Mouse (Mus musculus) MEL (cell line): ENCODE results near the gene Mfn2. TPM values are rescaled to one million over a fixed set of nuclear protein-coding genes. Genes with fewer than 3 reads are reported as not detected.
A peak's percentile ranks its signal among the peaks of the same experiment; 100 is the strongest.

Source experiments
- DNase-seq: peaks from one replicate; pipeline ENCODE4 v3.0.0; 2011; ENCODE audit warnings: low read depth, low spot score
- H3K27ac ChIP-seq: 2 replicates; pipeline ENCODE4 v1.5.1; 2012; ENCODE audit warnings: low read depth, mild to moderate bottlenecking, control low read depth, low read length, moderate library complexity; ENCODE audit not compliant: control insufficient read depth
- H3K27me3 ChIP-seq, 2 experiments: fragments of 150-350 bp in 1 of 2; sonication (generic) in 1 of 2; 2 replicates each; pipeline ENCODE4 v1.6.1; 2012; ENCODE audit warnings: low read length in 2 of 2, mild to moderate bottlenecking in 2 of 2, improper control_type of control experiment in 1 of 2, moderate library complexity in 1 of 2; ENCODE audit not compliant: insufficient read depth in 2 of 2, control insufficient read depth in 1 of 2
- H3K36me3 ChIP-seq, 2 experiments: 2 replicates each; pipeline ENCODE4 v1.6.1; 2012 to 2014; ENCODE audit warnings: low read length in 2 of 2, improper control_type of control experiment in 1 of 2, inconsistent platforms in 1 of 2, mild to moderate bottlenecking in 1 of 2; ENCODE audit not compliant: insufficient read depth in 2 of 2, control insufficient read depth in 1 of 2
- H3K4me1 ChIP-seq, 2 experiments: fragments of 150-350 bp in 1 of 2; sonication (generic) in 1 of 2; 2 replicates each; pipeline ENCODE4 v1.6.1; 2012; ENCODE audit warnings: low read length in 2 of 2, improper control_type of control experiment in 1 of 2, mild to moderate bottlenecking in 1 of 2; ENCODE audit not compliant: insufficient read depth in 2 of 2, control insufficient read depth in 1 of 2
- H3K4me3 ChIP-seq, 2 experiments: fragments of 150-350 bp in 1 of 2; sonication (generic) in 1 of 2; 2 replicates each; pipeline ENCODE4 v1.5.1; 2012; ENCODE audit warnings: low read depth in 2 of 2, low read length in 2 of 2, mild to moderate bottlenecking in 2 of 2, moderate library complexity in 2 of 2, control low read depth in 1 of 2, improper control_type of control experiment in 1 of 2; ENCODE audit not compliant: control insufficient read depth in 1 of 2, insufficient read depth in 1 of 2
- H3K79me2 ChIP-seq: 2 replicates; pipeline ENCODE4 v1.6.1; 2012; ENCODE audit warnings: mild to moderate bottlenecking, low read length, moderate library complexity; ENCODE audit not compliant: control insufficient read depth, poor library complexity, insufficient read depth
- H3K9ac ChIP-seq: 2 replicates; pipeline ENCODE4 v1.6.1; 2012; ENCODE audit warnings: low read depth, mild to moderate bottlenecking, control low read depth, low read length, moderate library complexity; ENCODE audit not compliant: control insufficient read depth, poor library complexity, severe bottlenecking
- H3K9me3 ChIP-seq: fragments of 150-350 bp; sonication (generic); replicated peaks from 2 replicates; pipeline ENCODE4 v1.6.1; 2012; ENCODE audit warnings: mild to moderate bottlenecking, low read length, improper control_type of control experiment, moderate library complexity; ENCODE audit not compliant: insufficient read depth
- CHD1 ChIP-seq: IDR thresholded peaks from 2 replicates; pipeline ENCODE4 v1.6.1; 2012; ENCODE audit warnings: low read depth, mild to moderate bottlenecking, inconsistent platforms, low read length, improper control_type of control experiment
- CHD2 ChIP-seq: IDR thresholded peaks from 2 replicates; pipeline ENCODE4 v1.6.1; 2011; ENCODE audit warnings: low read length, improper control_type of control experiment
- CTCF ChIP-seq, 3 experiments: IDR thresholded peaks in 2 of 3; conservative IDR thresholded peaks in 1 of 3; 2 replicates each; pipeline ENCODE4 v1.5.1; 2011 to 2012; ENCODE audit warnings: low read length in 3 of 3, low read depth in 2 of 3, mild to moderate bottlenecking in 2 of 3, improper control_type of control experiment in 1 of 3, inconsistent platforms in 1 of 3, mixed read lengths in 1 of 3, moderate library complexity in 1 of 3; ENCODE audit not compliant: control insufficient read depth in 1 of 3, insufficient read depth in 1 of 3, poor library complexity in 1 of 3, severe bottlenecking in 1 of 3
- E2F4 ChIP-seq: IDR thresholded peaks from 2 replicates; pipeline ENCODE4 v1.6.1; 2011; ENCODE audit warnings: low read depth, low read length, improper control_type of control experiment, borderline replicate concordance
- ELF1 ChIP-seq: IDR thresholded peaks from 2 replicates; pipeline ENCODE4 v1.6.1; 2014; ENCODE audit warnings: low read depth, mild to moderate bottlenecking, inconsistent platforms, low read length, improper control_type of control experiment, moderate library complexity
- GABPA ChIP-seq: IDR thresholded peaks from 2 replicates; pipeline ENCODE4 v1.6.1; 2012; ENCODE audit warnings: low read depth, mild to moderate bottlenecking, inconsistent platforms, low read length, improper control_type of control experiment, moderate library complexity
- GATA1 ChIP-seq: IDR thresholded peaks from 2 replicates; pipeline ENCODE4 v1.6.1; 2011; ENCODE audit warnings: low read depth, low read length, improper control_type of control experiment
- HCFC1 ChIP-seq: IDR thresholded peaks from 2 replicates; pipeline ENCODE4 v1.6.1; 2012; ENCODE audit warnings: low read depth, mild to moderate bottlenecking, inconsistent platforms, low read length, improper control_type of control experiment, moderate library complexity
- MAFK ChIP-seq: IDR thresholded peaks from 2 replicates; pipeline ENCODE4 v1.6.1; 2011; ENCODE audit warnings: low read depth, mild to moderate bottlenecking, low read length, improper control_type of control experiment, borderline replicate concordance
- NELFE ChIP-seq: IDR thresholded peaks from 2 replicates; pipeline ENCODE4 v1.6.1; 2011; ENCODE audit warnings: low read depth, low read length, improper control_type of control experiment
- NRF1 ChIP-seq: IDR thresholded peaks from 2 replicates; pipeline ENCODE4 v1.6.1; 2014; ENCODE audit warnings: low read depth, mild to moderate bottlenecking, inconsistent platforms, low read length, improper control_type of control experiment, moderate library complexity; ENCODE audit not compliant: poor library complexity, insufficient read depth, severe bottlenecking
- RAD21 ChIP-seq: IDR thresholded peaks from 2 replicates; pipeline ENCODE4 v1.6.1; 2011; ENCODE audit warnings: mild to moderate bottlenecking, low read depth, low read length, improper control_type of control experiment
- TAL1 ChIP-seq: IDR thresholded peaks from 2 replicates; pipeline ENCODE4 v1.6.1; 2012; ENCODE audit warnings: mild to moderate bottlenecking, inconsistent platforms, low read length, moderate library complexity, mixed read lengths
- TCF12 ChIP-seq: IDR thresholded peaks from 2 replicates; pipeline ENCODE4 v1.6.1; 2014; ENCODE audit warnings: low read depth, mild to moderate bottlenecking, inconsistent platforms, low read length, improper control_type of control experiment, moderate library complexity
- USF1 ChIP-seq: IDR thresholded peaks from 2 replicates; pipeline ENCODE4 v1.6.1; 2014; ENCODE audit warnings: low read depth, mild to moderate bottlenecking, inconsistent platforms, low read length, improper control_type of control experiment, moderate library complexity
- ZKSCAN1 ChIP-seq: IDR thresholded peaks from 2 replicates; pipeline ENCODE4 v1.6.1; 2012; ENCODE audit warnings: low read depth, mild to moderate bottlenecking, inconsistent platforms, low read length, improper control_type of control experiment, moderate library complexity
- ZMIZ1 ChIP-seq: IDR thresholded peaks from 2 replicates; pipeline ENCODE4 v1.6.1; 2012; ENCODE audit warnings: low read depth, mild to moderate bottlenecking, inconsistent platforms, low read length, improper control_type of control experiment, moderate library complexity
- ZNF384 ChIP-seq: IDR thresholded peaks from 2 replicates; pipeline ENCODE4 v1.6.1; 2012; ENCODE audit warnings: low read depth, mild to moderate bottlenecking, inconsistent platforms, low read length, improper control_type of control experiment
- polyA plus RNA-seq, 2 experiments: library from polyadenylated mRNA; stranded (reverse) in 1 of 2; unstranded in 1 of 2; fragments of >175 nt in 1 of 2; fragments of >200 nt in 1 of 2; gene quantifications; 2 replicates each; pipeline versions ENCODE4 v1.2.1 to v1.2.4; 2012; ENCODE audit warnings: low replicate concordance in 2 of 2, low read depth in 1 of 2; ENCODE audit not compliant: insufficient read length in 2 of 2, insufficient read depth in 1 of 2, missing spikeins in 1 of 2
- total RNA-seq: library from RNA; depleted of rRNA; stranded (reverse); fragments of 300-350 nt; gene quantifications from 2 replicates; pipeline ENCODE4 v1.2.3, GENCODE M21; 2012

Mfn2 gene
- total and polyA plus RNA-seq, 3 experiments = 19.0 to 32.8 TPM; not detected in 1

DNA sequence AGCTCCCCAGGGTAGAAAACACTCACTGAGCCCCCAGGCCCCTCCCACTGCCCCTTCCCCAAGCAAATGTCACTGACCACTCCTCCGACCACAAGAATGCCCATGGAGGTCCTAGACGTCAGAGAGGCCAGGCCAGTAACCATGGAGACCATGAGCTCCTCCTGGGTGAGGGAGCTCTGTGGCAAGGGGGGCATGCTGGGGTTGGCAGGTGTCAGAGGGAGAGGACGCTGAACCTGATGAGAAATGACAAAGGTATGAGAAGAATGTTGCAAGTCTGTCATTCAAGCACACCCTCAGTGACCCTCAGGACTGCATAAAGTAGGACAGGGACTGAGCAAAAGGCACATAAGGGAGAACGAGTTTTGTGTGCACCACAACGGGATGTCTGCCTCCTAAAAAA is 24.6 kb downstream of the Mfn2 start:
- Histone ChIP-seq H3K4me3 (no peak overlapping the region), H3K36me3 (peaks cover 10 to 14% of the 10 kb centered on the region in 2 experiments)

DNA sequence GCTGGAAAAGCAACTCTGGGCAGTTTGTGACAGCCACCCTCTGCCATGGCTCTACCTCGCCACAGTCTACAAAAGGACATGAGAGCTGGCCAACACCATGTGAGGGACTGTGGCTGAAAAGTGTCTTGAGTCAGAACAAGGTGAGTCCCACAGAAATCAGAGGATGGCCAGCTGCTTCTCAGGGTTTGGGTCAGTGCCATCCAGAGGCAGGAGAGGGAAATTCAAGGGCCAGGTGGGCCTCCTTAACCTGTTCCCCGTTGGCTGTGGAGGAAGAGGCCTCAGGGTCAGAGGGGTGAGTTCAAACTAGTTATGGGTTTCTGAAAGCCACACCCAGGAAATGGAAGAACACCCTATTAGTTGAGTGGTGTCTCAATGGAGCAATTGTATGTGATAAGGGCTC is 25.0 kb downstream of the Mfn2 start:
- H3K27me3 ChIP-seq = no peaks in the 10 kb centered on the region
- TF ChIP-seq RAD21 (no peak), ZNF384 (no peak), ZKSCAN1 (no peak), MAFK (no peak), NRF1 (no peak), ELF1 (no peak), CTCF (IDR thresholded peaks at IDR 0.05 in 2 of 3, conservative IDR thresholded peaks at IDR 0.05 in 1 of 3; ENCODE audit: control insufficient read depth in 1 of 3, insufficient read depth in 1 of 3, low read depth in 2 of 3, low read length in 3 of 3, poor library complexity in 1 of 3, severe bottlenecking in 1 of 3) (peak; percentile 21 to 48 (median 39); a peak in 4 of 6 replicates)
- TF ChIP-seq, all 39 proteins: peak for 1
- Histone ChIP-seq H3K79me2 (no peaks in the 10 kb centered on the region), H3K4me3 (no peak overlapping the region), H3K9me3 (no peaks in the 10 kb centered on the region), H3K9ac (no peak overlapping the region), H3K36me3 (peaks cover 11 to 14% of the 10 kb centered on the region in 2 experiments), H3K27ac (no peak overlapping the region), H3K4me1 (peaks cover 9 to 16% of the 10 kb centered on the region in 2 experiments)
- no peak for DNase-seq

More for the DNA sequence above, 24.6 kb downstream of the Mfn2 start:
- DNase-seq = no peak
- Histone ChIP-seq H3K4me1 (peaks cover 9 to 16% of the 10 kb centered on the region in 2 experiments), H3K27me3 (no peaks in the 10 kb centered on the region), H3K9me3 (no peaks in the 10 kb centered on the region), H3K27ac (no peak overlapping the region), H3K79me2 (no peaks in the 10 kb centered on the region), H3K9ac (no peak overlapping the region)
- TF ChIP-seq TAL1 = no peak
- no peak for TF ChIP-seq NELFE
- no peak for TF ChIP-seq GABPA
- no peak for TF ChIP-seq TCF12
- TF ChIP-seq ZMIZ1 = no peak
- TF ChIP-seq USF1 = no peak
- TF ChIP-seq CHD1 = no peak
- TF ChIP-seq CHD2 = no peak
- TF ChIP-seq RAD21 = no peak
- TF ChIP-seq GATA1 = no peak
- no peak for TF ChIP-seq E2F4
- no peak for TF ChIP-seq HCFC1
